Mouse (Mus musculus) myocyte (in vitro differentiated cells): ENCODE results near the gene Glyr1.

ENCODE experiments used
- CEBPB ChIP-seq: IDR thresholded peaks from 2 replicates; pipeline ENCODE4 v1.6.1; 2011; ENCODE audit warnings: mild to moderate bottlenecking, moderate library complexity; ENCODE audit not compliant: poor library complexity, insufficient read depth, severe bottlenecking
- E2F4 ChIP-seq: IDR thresholded peaks from one replicate; pipeline ENCODE4 v1.6.1; 2011; ENCODE audit warnings: mild to moderate bottlenecking, control low read depth, moderate library complexity; ENCODE audit not compliant: insufficient read depth
- MAX ChIP-seq: IDR thresholded peaks from one replicate; pipeline ENCODE4 v1.6.1; 2011; ENCODE audit warnings: low read depth, mild to moderate bottlenecking, control low read depth
- MYOD1 ChIP-seq, 3 experiments: IDR thresholded peaks; one replicate each; pipeline ENCODE4 v1.6.1; 2011; ENCODE audit warnings: control low read depth in 2 of 3, low read depth in 2 of 3, mild to moderate bottlenecking in 2 of 3, moderate library complexity in 1 of 3; ENCODE audit not compliant: insufficient read length in 2 of 3, control insufficient read depth in 1 of 3
- MYOG ChIP-seq, 3 experiments: IDR thresholded peaks; one replicate each; pipeline ENCODE4 v1.6.1; 2011; ENCODE audit warnings: control low read depth in 2 of 3, low read depth in 2 of 3, mild to moderate bottlenecking in 2 of 3; ENCODE audit not compliant: insufficient read length in 2 of 3, control insufficient read depth in 1 of 3, insufficient read depth in 1 of 3
- POLR2A ChIP-seq: IDR thresholded peaks from one replicate; pipeline ENCODE4 v1.6.1; 2011; ENCODE audit warnings: low read depth, mild to moderate bottlenecking, control low read depth, moderate library complexity; ENCODE audit not compliant: insufficient read length
- POLR2AphosphoS2 ChIP-seq: IDR thresholded peaks from one replicate; pipeline ENCODE4 v1.6.1; 2011; ENCODE audit warnings: low read depth, control low read depth; ENCODE audit not compliant: insufficient read length
- REST ChIP-seq: IDR thresholded peaks from one replicate; pipeline ENCODE4 v1.6.1; 2011; ENCODE audit warnings: mild to moderate bottlenecking, control low read depth, moderate library complexity; ENCODE audit not compliant: insufficient read depth, insufficient read length
- SRF ChIP-seq: IDR thresholded peaks from one replicate; pipeline ENCODE4 v1.6.1; 2011; ENCODE audit warnings: low read depth; ENCODE audit not compliant: control insufficient read depth, insufficient read length
- TCF12 ChIP-seq: IDR thresholded peaks from one replicate; pipeline ENCODE4 v1.6.1; 2011; ENCODE audit warnings: mild to moderate bottlenecking, control low read depth; ENCODE audit not compliant: poor library complexity, insufficient read depth, severe bottlenecking
- USF1 ChIP-seq: IDR thresholded peaks from one replicate; pipeline ENCODE4 v1.6.1; 2011; ENCODE audit warnings: low read depth, mild to moderate bottlenecking, control low read depth, moderate library complexity

DNA sequence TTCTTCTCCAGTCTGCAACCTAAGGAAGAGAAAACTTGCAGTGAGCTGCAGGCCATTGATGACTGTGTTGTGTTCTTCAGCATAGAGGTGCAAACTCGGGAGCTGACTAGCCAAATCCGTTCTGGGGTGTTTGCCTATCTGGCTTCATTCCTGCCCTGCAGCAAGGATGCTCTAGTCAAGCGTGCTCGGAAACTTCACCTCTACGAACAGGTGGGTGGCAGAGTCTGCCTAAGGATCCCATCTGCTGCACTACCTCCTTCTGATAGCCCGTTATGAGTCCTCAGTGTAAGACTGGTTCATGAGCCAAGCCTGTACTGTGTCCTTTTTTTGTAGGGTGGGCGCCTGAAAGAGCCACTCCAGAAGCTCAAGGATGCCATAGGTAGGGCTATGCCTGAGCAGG lies 22.3 kb upstream of the Glyr1 start:
- TF ChIP-seq SRF (no peak), POLR2A (no peak), TCF12 (no peak), MYOG (IDR thresholded peaks at IDR 0.05; ENCODE audit: control insufficient read depth in 1 of 3, insufficient read depth in 1 of 3, insufficient read length in 2 of 3, low read depth in 2 of 3) (no peak), POLR2AphosphoS2 (no peak), E2F4 (no peak), REST (no peak), MAX (no peak), USF1 (no peak), MYOD1 (IDR thresholded peaks at IDR 0.05; ENCODE audit: control insufficient read depth in 1 of 3, insufficient read length in 2 of 3, low read depth in 2 of 3) (no peak), CEBPB (no peak)
